Mouse (Mus musculus) B cell, adult 2 months (primary cell): Measurements from ENCODE around the gene Actn1.
"Not testable (repeated sequence)": the region's sequence is repeated elsewhere in the genome, so short reads cannot be mapped to it uniquely, and the experiment has no call there.

Experiments used
- DNase-seq, 2 experiments: peaks; one replicate each; pipeline ENCODE4 v3.0.0; 2022

Gene Actn1

DNA sequence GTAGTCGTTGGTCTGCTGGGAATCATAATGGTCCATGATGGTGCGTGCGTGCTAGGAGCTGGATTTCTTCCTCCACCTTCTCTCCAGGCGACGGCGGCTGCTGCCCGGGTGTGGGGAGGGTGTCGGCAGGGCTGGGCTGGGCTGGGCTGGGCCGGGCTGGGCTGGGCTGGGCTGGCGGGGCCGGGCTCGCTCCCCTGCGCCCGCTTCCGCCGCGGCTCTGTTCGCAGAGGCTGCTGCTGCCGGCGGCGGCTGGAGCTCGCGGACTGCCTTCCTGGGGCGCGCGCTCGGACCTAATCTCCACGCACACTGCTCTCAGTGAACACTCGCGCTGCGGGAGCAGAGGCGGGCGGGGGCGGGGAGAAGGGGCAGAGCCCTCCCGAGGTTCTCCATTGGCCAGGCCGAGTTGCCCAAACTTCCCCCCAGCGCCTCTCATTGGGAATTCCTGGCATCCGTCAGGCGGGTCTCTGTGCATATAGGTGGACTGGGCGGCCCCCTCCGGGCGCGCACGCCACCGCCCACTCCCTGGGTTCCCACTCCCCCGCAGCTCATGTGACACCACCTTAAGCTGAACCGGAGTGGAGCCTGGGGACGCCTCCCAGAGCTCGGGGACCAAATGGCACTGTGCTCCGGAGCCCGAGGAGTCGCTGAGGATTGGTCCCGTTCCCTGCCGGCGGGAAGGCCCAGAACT, at the start of gene Actn1:
Gene Actn1, minus strand, starts transcription at position 316 of the 688 bp plus-strand sequence.
- DNase-seq = peak; percentile 44 to 47

DNA sequence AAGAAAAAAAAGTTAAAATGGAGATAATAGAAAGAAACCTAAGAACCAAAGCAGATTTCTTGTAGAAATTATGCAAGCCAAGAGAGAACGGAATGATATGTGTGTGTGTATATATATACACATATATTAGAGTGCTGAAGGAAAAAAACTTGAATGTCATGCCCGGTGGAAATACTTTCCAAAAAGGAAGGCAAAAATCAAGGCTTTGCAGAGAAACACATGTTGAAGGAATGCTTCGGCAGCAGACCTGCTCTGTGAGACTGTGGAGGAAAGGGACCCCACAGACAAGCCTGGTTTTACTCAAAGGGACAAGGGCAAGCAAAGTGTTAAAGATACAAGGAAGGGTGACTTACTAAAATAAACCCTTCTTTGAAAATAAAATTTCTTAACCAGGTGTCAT, 47.4 kb upstream of the Actn1 start:
- DNase-seq = no peak

DNA sequence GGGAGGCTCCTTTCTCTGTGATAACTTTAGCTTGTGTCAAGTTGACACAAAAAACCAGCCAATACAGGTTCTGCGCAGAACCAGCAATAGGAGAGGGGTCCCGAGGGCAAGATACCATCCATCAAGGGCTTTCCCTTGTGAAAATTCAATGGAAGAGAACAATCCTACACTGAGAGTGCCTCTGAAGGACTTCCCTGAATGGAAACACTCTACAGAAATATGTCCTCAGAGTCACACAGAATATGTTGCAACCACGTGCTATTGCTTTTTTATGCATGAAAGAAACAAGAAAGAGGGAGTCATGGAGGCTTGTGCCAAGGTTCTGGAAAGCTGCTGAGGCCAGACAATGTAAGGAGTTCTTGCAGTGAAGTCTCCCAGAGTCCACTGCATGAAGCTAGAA, 44.3 kb upstream of the Actn1 start:
- no peak for DNase-seq

DNA sequence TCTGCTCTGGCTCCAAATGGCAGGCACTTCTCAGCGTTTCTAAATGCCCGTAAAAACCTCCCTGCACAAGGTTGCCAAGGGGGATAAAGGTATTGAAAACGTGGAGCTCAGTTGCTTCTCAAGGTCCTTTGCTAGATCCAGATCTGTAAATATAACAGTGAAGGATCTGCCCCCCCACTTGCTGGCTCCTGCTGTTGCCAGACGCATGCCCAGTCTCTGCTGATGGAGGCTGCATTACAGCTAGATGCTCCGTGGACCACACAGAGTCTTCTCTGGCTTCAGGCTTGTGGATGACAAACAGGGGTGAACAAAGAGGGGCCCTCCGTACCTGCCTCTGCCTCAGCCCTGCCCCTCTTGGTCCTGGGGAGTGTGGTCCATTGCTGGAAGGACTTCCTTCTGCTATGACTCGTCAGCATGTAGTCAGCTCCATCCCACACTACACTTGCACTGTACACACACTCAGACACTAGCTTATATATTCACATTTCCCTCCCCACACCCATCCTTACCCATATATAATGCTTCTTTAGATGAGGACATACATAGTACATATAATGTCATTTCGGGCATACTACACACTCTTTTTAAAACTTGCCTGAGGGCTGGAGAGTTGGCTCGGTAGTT, 40.8 kb upstream of the Actn1 start:
- no peak for DNase-seq

DNA sequence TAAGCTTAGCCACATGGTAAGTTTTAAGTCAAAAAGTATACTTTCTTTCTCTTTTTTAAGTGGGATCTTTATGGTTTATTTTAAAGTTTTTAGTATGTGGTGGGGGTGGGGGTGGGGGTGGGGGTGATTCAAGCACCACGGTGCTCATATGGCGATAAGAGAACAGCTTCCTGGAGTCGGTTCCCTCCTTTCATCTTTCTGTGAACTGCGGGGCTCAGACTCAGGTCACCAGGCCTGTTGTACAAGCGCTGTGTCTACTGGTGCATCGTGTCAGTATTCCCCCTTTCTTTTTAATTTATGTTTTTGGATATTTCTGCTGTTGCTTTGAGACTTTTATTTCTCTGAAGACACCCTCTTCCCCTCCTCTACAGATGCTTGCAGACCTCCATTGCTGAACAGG, 38.5 kb upstream of the Actn1 start:
- DNase-seq = no peak

DNA sequence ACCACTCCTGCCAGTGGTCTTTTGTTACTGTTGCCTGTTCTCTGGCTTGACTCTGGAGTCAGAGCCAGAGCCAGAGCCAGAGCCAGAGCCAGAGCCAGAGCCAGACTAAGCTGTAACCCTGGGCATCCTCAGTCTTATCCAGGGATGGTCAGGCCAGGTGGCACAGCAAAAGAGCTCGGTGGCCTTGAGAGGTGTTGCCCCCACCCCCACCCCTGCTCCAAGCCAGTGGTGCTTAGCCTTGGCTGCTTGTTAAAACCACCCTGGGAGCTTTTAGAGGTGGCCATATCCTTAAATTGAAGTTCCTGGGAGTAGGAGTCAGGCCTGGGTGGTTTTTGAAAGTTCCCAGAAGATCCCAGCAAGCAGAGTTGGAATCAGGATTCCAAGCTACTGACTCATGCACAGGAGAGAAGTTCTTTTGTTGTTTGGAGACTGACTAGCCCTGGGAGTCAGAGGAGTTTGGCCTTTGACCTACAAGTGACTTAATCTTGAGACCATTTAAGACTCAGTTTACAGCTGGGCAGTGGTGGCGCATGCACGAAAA, 31.8 kb upstream of the Actn1 start:
- no peak for DNase-seq

DNA sequence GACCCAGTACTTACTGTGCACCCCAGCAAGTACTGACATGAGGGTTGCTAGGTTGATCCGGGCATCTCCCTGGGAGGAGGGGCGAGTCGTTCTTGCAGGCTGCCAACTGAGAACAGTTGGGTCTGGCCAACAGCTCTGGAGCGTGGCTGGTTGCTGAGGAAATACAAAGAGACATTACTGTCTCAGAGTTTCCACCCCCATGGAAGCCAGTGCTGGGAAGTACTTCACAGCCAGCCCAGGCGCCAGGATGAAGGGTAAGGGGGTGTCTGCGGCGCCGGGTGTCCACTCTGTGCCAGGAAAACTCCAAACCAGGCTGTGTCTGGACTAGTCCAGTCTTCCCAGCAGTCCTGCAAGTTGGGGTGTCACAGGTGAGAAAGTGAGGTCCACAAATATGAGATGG, 30.8 kb upstream of the Actn1 start:
- no peak for DNase-seq

DNA sequence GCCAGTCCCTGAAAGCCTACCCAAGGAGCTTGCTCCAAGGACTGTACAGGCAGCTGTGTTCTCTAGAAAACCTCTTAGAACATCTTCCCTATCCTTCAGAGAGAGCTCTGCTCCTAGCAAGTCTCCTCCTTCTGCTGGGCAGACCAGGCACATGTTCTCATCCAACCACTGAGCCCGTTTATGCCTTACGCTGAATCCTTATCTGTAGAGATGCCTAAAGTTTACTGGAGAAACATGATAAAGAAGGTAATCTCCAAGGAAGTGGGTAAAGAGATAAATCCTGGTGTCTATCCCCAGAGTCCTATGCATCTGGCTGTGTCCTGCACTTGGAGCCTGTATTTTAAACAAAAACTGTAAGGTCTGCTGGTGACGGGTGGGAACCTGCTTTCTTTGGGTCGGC, 30.3 kb upstream of the Actn1 start:
- DNase-seq = no peak

DNA sequence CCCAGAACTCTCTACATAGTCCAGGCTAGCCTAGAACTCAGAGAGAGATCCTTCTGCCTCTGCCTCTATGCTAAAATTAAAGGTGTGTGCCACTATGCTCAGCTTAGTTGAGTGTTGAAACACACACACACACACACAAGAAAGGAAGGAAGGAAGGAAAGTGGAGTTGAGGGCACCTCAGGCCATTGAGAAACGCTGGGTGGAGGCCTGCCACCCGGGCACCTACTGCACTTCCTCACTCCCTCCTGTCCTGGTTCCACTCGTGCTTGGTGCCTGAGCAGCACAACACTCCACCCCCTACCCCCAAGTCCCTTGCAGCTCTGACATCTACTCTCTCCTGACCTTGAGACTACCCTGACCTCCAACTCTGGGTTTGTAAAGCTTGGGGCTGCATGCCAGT, 29.6 kb upstream of the Actn1 start:
- DNase-seq = no peak

DNA sequence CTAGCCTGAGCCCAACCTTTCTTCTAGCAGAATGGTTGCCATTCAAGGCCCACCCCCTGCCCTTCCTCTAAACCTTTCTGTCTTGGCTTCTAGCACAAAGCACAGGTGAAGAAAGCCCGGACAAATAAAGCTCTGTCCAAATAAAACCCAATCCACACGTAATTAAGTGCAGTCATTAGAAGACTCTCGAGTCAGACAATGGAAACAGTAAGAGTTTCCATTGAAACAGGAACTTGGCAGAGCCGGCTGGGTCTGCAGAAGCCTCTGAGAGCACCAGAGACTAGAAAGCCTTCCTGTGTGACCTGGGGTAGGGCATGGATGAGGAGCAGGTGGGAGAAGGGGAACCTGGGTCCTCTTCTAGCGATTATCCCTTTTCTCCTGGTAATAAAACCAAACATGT, 25.7 kb upstream of the Actn1 start:
- no peak for DNase-seq

DNA sequence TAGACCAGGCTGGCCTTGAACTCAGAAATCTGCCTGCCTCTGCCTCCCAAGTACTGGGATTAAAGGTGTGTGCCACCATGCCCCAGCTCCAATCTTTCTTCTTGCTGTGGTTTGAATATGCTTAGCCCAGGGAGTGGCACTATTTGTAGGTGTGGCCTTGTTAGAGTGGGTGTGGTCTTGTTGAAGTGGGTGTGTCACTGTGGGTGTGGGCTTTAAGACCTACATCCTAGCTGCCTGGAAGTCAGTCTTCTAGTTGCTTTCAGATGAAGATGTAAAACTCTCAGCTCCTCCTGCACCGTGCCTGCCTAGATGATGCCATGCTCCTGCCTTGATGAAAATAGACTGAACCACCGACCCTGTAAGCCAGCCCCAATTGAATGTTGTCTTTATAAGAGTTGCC, 24.1 kb upstream of the Actn1 start:
- not testable (repeated sequence) for DNase-seq

DNA sequence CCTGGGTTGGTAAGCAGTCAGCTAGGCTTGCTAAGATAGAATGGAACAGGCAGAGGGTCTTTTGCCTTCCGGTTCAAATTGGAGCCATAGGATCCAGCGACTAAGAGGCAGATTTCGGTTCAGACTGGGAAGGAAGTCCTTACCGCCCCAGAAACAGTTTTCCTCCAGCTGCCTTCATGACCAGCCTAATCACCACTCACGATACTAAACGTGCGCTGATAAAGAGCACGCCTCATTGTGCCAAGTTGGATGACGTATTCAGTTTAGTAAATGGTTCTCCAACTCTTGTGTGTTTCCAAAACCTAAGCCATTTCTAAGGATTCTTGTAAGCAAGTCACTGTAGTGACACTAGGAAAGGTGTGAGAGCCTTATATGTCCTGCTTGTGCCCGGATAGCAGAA, 18.7 kb upstream of the Actn1 start:
- no peak for DNase-seq

DNA sequence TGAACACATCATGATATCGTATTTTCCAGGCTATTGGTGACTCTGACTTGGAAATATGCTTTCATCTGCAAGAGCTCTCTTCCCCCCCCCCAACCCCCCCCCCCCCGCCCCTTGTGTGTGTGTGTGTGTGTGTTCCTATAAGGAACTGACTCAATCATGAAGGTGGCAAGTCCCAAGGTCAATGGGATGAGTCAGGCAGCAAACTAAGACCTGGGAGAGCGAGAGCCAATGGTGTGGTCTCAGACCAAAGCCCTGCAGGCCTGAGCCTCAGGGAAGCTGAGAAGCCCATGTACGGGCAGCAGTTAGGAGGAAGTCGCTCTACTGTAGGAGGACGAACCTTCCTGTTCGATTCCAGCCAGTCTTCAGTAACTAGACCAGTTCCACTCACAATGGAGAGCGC, 17.3 kb upstream of the Actn1 start:
- DNase-seq = no peak

DNA sequence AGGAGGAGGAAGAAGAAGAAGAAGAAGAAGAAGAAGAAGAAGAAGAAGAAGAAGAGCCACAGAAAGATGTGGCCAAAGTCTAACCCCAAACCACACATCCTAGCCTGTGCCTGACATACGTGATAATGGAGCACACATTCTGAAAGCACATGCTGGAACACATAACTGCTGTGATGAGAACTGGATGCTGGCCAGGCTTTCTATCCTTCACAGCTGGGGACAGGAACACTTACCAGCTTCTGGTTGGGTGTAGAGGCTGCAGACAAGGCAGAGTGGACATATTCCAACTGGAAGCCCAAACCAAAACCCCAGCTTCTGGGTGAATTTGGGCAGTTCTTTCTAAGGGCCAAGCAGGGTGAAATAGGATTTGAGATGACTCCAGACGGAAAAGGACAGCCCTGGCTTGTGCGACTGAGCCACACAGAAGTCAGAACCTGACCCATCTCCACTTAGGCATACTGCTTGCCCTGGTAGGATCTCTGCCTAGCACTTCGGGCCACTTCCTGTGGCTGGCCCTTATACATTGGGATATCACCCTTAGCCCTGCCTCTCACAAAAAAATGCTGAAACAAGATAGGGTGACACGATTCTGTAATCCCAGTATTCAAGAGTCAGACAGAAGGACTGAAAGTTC, 15.1 kb upstream of the Actn1 start:
- DNase-seq = no peak

DNA sequence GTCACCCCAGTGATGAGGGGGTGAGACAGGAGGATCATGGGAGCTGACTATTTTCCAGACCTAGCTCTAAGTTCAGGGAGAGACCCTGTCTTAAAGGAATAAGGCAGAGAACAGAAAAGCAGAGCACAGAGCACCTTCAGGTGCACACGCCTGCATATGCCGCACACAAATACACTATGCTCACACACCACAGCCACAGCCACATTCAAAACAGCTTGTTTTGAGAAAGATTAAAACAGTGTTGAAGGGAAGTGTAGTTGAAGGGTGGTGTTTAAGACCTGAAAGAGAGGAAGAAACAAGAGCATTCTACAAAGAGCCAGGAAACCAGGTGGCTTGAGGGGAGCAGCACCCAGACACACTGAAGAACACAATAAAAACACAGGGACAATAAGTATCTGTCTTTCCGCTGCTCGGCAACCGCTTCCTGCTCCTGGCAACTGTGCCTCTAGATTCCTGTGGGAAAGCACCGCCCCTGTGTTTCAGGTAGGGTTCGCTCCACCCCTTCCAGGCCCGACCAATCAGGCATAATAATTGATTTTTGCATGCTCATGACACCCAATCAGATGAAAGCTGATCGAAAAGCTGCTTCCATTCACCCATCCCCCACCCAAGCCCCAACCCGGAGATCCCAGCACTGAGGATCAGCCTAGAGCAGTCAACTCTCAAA, 13.0 kb upstream of the Actn1 start:
- DNase-seq = no peak

DNA sequence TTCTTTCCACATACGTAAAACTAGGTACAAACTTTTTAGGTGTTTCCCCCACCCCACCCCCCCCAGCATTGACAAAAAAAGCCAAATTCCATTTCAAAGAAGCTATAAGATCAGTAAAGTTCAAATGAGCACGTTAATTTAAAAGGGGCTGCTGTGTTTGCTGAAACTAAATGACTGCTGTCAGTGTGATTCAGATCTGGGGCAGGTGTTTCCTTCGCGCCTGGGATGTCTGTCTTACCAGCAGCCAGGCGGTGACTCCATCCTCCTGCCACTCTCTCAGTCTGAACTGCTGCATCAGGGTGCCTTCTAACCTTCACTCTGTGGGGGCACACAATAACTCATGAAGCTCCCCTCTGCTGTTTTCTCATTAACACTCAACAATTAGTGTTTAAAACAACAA, 11.6 kb upstream of the Actn1 start:
- no peak for DNase-seq

DNA sequence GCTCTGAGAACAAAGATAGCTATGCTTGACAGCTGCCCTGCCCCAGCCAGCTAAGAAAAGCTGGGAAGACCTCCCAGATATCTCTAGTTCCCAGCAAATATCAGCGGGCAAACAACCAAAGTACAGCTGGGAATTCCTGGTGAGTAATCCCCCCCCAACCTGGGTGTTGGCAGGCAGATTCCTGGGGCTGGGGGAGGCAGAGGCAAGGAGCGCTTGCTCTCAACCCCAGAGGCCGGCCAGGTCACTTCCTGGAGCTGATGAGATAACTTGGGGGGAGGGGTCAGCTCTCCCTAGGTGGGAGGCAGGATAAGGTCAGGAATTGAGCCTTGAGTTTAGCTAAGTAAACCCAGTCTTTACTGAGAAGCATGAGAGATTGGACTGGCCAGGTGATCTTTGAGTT, 10.8 kb upstream of the Actn1 start:
- no peak for DNase-seq

DNA sequence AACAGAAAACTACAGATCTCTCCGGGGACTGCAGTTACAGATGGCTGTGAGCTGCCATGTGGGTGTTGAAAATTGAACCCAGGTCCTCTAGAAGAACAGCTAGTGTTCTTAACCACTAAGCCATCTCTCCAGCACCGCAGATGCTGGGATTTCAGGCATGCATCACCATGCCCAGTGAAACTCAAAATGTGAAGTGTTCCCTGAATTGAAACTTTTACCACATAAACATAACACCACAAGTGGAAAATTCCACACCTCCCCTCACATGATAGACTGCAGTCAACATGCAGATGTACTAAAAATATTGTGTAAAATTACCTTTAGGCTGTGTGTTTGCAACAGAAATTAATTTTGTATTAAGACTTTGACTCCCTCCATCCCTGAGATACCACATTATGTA, 9.1 kb upstream of the Actn1 start:
- no peak for DNase-seq

DNA sequence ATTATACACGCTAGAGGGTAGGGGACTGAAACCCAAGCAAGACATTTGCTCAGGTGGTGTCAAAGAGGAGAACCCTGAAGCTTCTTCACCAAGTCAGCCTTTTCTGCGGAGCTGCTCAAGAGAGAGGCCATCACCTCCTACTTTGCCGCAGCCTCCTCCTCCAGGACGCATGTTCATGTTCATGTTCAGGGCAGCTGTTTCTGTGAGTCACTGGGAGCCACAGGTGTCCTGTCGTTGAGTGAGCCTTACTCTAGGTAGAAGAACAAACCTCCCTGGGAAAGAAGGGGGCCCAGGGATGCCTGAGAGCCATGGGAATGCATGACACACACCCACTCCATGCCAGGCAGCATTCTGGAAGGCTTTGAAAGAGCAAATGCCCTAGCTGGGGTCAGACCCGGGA, 7.8 kb upstream of the Actn1 start:
- DNase-seq = no peak

DNA sequence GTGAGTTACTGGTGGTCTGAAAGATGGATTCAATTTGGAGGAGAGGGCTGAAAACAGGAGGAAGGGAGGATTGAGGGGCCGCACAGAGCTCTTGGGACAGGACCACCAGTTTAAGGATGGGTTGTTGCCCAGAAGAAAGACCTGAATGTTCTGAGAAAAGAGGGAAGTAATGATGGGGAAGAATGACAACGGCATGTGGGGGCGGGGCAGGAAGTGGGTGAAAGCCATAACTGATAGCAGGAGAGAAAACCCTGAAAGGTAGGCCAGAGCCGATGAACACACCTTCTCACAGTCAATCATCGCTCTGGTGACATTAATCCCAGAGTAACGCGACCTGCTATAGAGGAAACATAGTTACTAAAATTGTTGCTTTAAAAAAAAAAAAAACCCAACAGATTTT, 4.2 kb upstream of the Actn1 start:
- peak; percentile 28 to 29 for DNase-seq

DNA sequence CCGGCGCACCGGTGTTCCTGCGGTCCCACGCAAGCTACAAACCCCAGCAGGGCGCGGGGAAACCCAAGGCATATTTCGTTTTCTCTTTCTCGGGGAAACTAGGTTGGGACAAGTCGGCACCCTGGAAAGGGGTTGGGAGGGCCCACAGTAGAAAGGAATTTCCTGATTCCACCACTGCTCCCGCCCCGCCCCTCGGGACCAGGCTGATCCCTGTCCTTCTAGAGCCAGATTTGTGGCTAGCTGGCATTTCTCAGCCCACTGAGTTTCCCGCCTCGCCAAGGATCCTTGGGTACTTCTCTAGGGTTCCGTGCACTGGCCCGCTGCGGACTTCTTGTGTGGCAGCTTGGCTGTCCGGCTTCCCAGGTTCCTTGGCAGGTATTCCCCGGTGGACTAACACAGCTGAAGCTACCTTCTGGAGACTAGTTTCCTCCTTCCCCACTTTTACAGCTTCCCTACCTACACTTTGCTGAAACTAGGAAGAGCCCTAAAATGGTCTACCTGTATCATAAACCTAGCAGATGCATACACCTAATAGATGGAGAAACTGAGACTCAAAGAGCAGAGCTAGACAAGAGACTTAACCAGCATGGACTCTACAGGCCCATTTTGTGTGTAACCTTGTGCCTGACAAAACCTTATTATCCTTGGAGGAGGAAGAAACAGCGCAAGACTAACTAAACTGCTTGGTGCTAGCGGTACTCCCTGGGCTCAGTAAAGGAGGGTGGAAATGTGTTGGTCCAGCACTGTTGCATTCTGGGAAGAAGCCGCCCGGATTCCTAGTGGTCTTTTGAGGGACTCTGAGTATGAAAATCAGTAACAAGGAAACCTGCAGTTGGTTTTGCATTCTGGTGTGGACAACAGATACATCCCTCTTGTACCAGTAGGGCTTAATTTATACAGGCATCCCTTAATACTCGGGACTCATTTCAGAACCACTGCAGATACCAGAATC, 849 bp upstream of the Actn1 start:
- DNase-seq = no peak

DNA sequence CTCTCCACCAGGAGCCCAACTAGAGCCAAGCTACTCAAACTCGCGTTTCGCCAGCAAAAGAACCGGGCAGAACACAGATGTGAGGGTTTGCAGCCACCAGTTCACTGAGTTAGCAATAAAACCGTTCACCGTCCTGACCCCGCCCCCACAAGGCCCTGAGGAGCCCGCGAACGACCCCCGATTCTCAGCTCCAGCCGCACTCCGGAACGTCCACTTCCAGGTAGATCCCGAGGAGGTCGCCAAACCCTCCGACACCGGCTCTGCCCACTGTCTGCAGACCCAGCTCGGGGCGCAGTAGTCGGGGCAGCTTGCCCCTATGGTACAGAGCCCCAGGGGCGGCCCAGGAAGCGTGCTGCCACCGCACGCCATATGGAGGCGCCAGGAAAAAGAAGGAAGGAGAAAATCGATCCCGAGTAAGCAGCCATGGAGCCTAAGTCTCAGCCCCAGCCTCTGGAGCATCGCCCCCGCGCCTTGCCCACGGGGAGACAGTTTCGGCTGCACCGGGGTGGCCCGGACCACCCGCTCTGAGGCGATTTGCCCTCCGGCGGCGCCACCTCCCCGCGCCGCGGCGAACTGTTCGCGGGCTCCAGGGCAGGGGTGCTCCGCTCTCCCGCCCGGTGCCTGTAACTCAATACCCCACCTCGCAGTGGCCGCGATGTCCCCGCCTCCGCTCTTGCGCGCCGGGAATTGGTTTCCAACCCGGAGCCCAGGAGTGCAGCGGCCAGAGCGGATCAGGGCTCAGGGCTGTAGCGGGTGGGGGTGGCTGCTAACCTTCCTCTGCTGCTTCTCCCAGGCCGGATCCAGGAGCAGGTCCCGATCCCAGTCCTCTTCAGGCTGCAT, 735 bp downstream of the Actn1 start:
- peak; percentile 31 to 47 for DNase-seq
